Comparison of ENCODE assay signal across 35 mouse cellular contexts in genomic region chr13:26752863-26753262, GRCm38 (mm10). TPM values are rescaled to one million over a fixed set of nuclear protein-coding genes. Genes with fewer than 3 reads are reported as not detected.
A peak's percentile ranks its signal among the peaks of the same experiment; 100 is the strongest.
DNase-seq lines count a peak whose midpoint lies in the region; ATAC-seq and TF ChIP-seq lines count a peak whose summit lies in the region.
"Had no signal": no experiment of that assay in that cellular context is flagged by ENCODE, and none has a peak within 500 bp of the region (broad histone marks: within the 10 kb centered on the region; RNA-seq: fewer than 3 reads in every experiment).

No protein-coding gene starts in this region.

- no peak overlapping the region for H3K4me3 ChIP-seq in midbrain, embryonic 10.5 days
- no peak overlapping the region for H3K4me3 ChIP-seq in midbrain, postnatal 0 days (ENCODE audit: low read depth, low read length)
- no peak overlapping the region for H3K4me3 ChIP-seq in hindbrain, embryonic 14.5 days (replicated peaks; ENCODE audit: low read length)
- H3K4me3 ChIP-seq in midbrain, embryonic 13.5 days (replicated peaks) = no peak overlapping the region
- H3K4me3 ChIP-seq: forebrain, embryonic 15.5 days; heart, adult 2 months; heart, embryonic 12.5 days; kidney, embryonic 15.5 days; layer of hippocampus, adult 2 months; limb, embryonic 10.5 days; limb, embryonic 15.5 days; liver, embryonic 13.5 days had no signal

- no peak for DNase-seq in midbrain, embryonic 10.5 days (ENCODE audit: low spot score)
- no peak for DNase-seq in midbrain, postnatal 0 days (ENCODE audit: low spot score)
- DNase-seq in hindbrain, embryonic 14.5 days (ENCODE audit: low spot score) = no peak
- no peak for DNase-seq in spleen, postnatal 36 days (ENCODE audit: low spot score in 2 of 2)
- no peak for DNase-seq in MN1 (ENCODE audit: low spot score)
- DNase-seq: adrenal gland, adult 2 months; adrenal gland, postnatal 36 days; B cell, adult 2 months; cerebellum, adult 2 months; heart, adult 2 months; heart, postnatal 4 days; kidney, adult 18-20 months; kidney, postnatal 36 days; liver, embryonic 13.5 days; lung, adult 18-20 months had no signal

- H3K9me3 ChIP-seq in midbrain, embryonic 10.5 days (replicated peaks) = no peaks in the 10 kb centered on the region
- H3K9me3 ChIP-seq in midbrain, postnatal 0 days (ENCODE audit: low read length) = no peaks in the 10 kb centered on the region
- H3K9me3 ChIP-seq in hindbrain, embryonic 14.5 days (ENCODE audit: control insufficient read depth, low read length) = no peaks in the 10 kb centered on the region
- no peaks in the 10 kb centered on the region for H3K9me3 ChIP-seq in midbrain, embryonic 13.5 days
- H3K9me3 ChIP-seq: forebrain, embryonic 15.5 days; heart, embryonic 12.5 days; kidney, embryonic 15.5 days; limb, embryonic 10.5 days; limb, embryonic 15.5 days; liver, embryonic 13.5 days had no signal

- no peak overlapping the region for H3K9ac ChIP-seq in midbrain, postnatal 0 days (replicated peaks; ENCODE audit: low read length, poor library complexity, severe bottlenecking)
- H3K9ac ChIP-seq in hindbrain, embryonic 14.5 days = no peak overlapping the region
- no peak overlapping the region for H3K9ac ChIP-seq in midbrain, embryonic 13.5 days (replicated peaks)
- H3K9ac ChIP-seq: forebrain, embryonic 15.5 days; heart, embryonic 12.5 days; kidney, embryonic 15.5 days; limb, embryonic 15.5 days; liver, embryonic 13.5 days had no signal

- H3K4me2 ChIP-seq in midbrain, postnatal 0 days (ENCODE audit: low read depth, low read length, poor library complexity, severe bottlenecking) = no peak overlapping the region
- H3K4me2 ChIP-seq in hindbrain, embryonic 14.5 days (replicated peaks) = no peak overlapping the region
- H3K4me2 ChIP-seq in midbrain, embryonic 13.5 days (replicated peaks) = no peak overlapping the region
- H3K4me2 ChIP-seq: forebrain, embryonic 15.5 days; heart, embryonic 12.5 days; kidney, embryonic 15.5 days; limb, embryonic 15.5 days; liver, embryonic 13.5 days had no signal

- peaks cover 12% of the 10 kb centered on the region for H3K4me1 ChIP-seq in midbrain, embryonic 10.5 days
- H3K4me1 ChIP-seq in midbrain, postnatal 0 days (ENCODE audit: insufficient read depth, low read length) = no peaks in the 10 kb centered on the region
- no peaks in the 10 kb centered on the region for H3K4me1 ChIP-seq in hindbrain, embryonic 14.5 days (replicated peaks; ENCODE audit: control insufficient read depth, insufficient read depth, low read length)
- H3K4me1 ChIP-seq in midbrain, embryonic 13.5 days (replicated peaks) = peaks cover 13% of the 10 kb centered on the region
- H3K4me1 ChIP-seq: forebrain, embryonic 15.5 days; heart, embryonic 12.5 days; kidney, embryonic 15.5 days; limb, embryonic 10.5 days; limb, embryonic 15.5 days; liver, embryonic 13.5 days had no signal

- H3K27ac ChIP-seq in midbrain, embryonic 10.5 days (replicated peaks) = peak overlapping the region; percentile 55; the same call in 1 of the 2 replicates
- no peak overlapping the region; the same call in 1 of the 2 replicates for H3K27ac ChIP-seq in midbrain, postnatal 0 days (ENCODE audit: low read depth, low read length)
- H3K27ac ChIP-seq in hindbrain, embryonic 14.5 days = peak overlapping the region; percentile 65; the same call in 1 of the 2 replicates
- peak overlapping the region; percentile 83 for H3K27ac ChIP-seq in midbrain, embryonic 13.5 days
- H3K27ac ChIP-seq: forebrain, embryonic 15.5 days; heart, adult 2 months; kidney, embryonic 15.5 days; layer of hippocampus, adult 2 months; limb, embryonic 10.5 days; limb, embryonic 15.5 days; liver, embryonic 13.5 days; macrophage had no signal

- ATAC-seq in midbrain, postnatal 0 days (ENCODE audit: low FRiP score) = no peak
- ATAC-seq in hindbrain, embryonic 14.5 days (ENCODE audit: low FRiP score) = no peak
- ATAC-seq in midbrain, embryonic 13.5 days = peak; percentile 76
- ATAC-seq: activated CD4-positive, CD25-positive, alpha-beta regulatory T cell, adult 4 months; forebrain, embryonic 15.5 days; lung, postnatal 0 days had no signal

- no peaks in the 10 kb centered on the region for H3K27me3 ChIP-seq in midbrain, embryonic 10.5 days (ENCODE audit: low read depth, poor library complexity, severe bottlenecking)
- H3K27me3 ChIP-seq in midbrain, postnatal 0 days (ENCODE audit: insufficient read depth, low read length) = no peaks in the 10 kb centered on the region
- no peaks in the 10 kb centered on the region for H3K27me3 ChIP-seq in hindbrain, embryonic 14.5 days (ENCODE audit: control insufficient read depth, insufficient read depth, low read length)
- H3K27me3 ChIP-seq in midbrain, embryonic 13.5 days = no peaks in the 10 kb centered on the region
- H3K27me3 ChIP-seq: forebrain, embryonic 15.5 days; heart, embryonic 12.5 days; kidney, embryonic 15.5 days; limb, embryonic 15.5 days; liver, embryonic 13.5 days had no signal

- no peaks in the 10 kb centered on the region for H3K36me3 ChIP-seq in midbrain, embryonic 10.5 days
- no peaks in the 10 kb centered on the region for H3K36me3 ChIP-seq in midbrain, postnatal 0 days (ENCODE audit: insufficient read depth, low read length)
- H3K36me3 ChIP-seq in hindbrain, embryonic 14.5 days (replicated peaks; ENCODE audit: control insufficient read depth, insufficient read depth) = no peaks in the 10 kb centered on the region
- H3K36me3 ChIP-seq in midbrain, embryonic 13.5 days = no peaks in the 10 kb centered on the region
- H3K36me3 ChIP-seq: forebrain, embryonic 15.5 days; heart, embryonic 12.5 days; kidney, embryonic 15.5 days; limb, embryonic 10.5 days; limb, embryonic 15.5 days; liver, embryonic 13.5 days had no signal

- no peak for TF ChIP-seq CTCF in midbrain, postnatal 0 days (IDR thresholded peaks at IDR 0.05)

RNA-seq across cellular contexts. Expression of gene Hdgfl1, which starts 17.1 kb away (rescaled TPM):
- not detected in 2 replicates for polyA plus RNA-seq in midbrain, embryonic 10.5 days (2016; fragmentation: Nextera tagmentation; extraction: Ambion mirVana)
- not detected in 2 replicates for total RNA-seq in midbrain, postnatal 0 days (2014; rRNA removed)
- polyA plus RNA-seq in midbrain, postnatal 0 days (2015; fragmentation: Nextera tagmentation; extraction: Ambion mirVana) = not detected in 2 replicates
- polyA plus RNA-seq in hindbrain, embryonic 14.5 days (2014; fragmentation: Nextera tagmentation; extraction: Ambion mirVana) = not detected in 2 replicates
- polyA plus RNA-seq in midbrain, embryonic 13.5 days (2015; fragmentation: Nextera tagmentation; extraction: Ambion mirVana) = not detected in 2 replicates
- total RNA-seq: adrenal gland, adult 2 months; adrenal gland, postnatal 36 days; gastrocnemius, adult 8-10 months; gastrocnemius, postnatal 4 days; heart, adult 2 months; heart, postnatal 4 days; layer of hippocampus, adult 2 months; left cerebral cortex, postnatal 10 days; megakaryocyte-erythroid progenitor cell, adult 5-6 weeks had no signal
- polyA plus RNA-seq: activated CD4-positive, CD25-positive, alpha-beta regulatory T cell, adult 4 months; adrenal gland, adult 2 months; cerebellum, adult 2 months; embryonic facial prominence, embryonic 11.5 days; forebrain, embryonic 15.5 days; heart, adult 2 months; heart, embryonic 12.5 days; heart, postnatal 0 days; intestine, embryonic 14.5 days; kidney, embryonic 15.5 days; limb, embryonic 10.5 days; limb, embryonic 15.5 days; liver, embryonic 13.5 days; lung, postnatal 0 days; macrophage; neural tube, embryonic 11.5 days; stomach, embryonic 14.5 days; thymus, postnatal 0 days had no signal
